Mouse (Mus musculus) bone marrow, adult 2 months (tissue): ENCODE data around the gene Kcnh4.

Source experiments
- CTCF ChIP-seq: fragments of 200-500 bp; IDR thresholded peaks from 2 replicates; pipeline ENCODE4 v1.5.1; 2011; ENCODE audit warnings: low read length, control low read depth; ENCODE audit not compliant: control insufficient read depth, insufficient read depth
- POLR2A ChIP-seq: fragments of 200-500 bp; IDR thresholded peaks from 2 replicates; pipeline ENCODE4 v1.6.1; 2011; ENCODE audit warnings: low read depth, mild to moderate bottlenecking, control low read depth, low read length, borderline replicate concordance; ENCODE audit not compliant: control insufficient read depth

- no peak for TF ChIP-seq POLR2A
- TF ChIP-seq CTCF, result no peak
Observed at GRCm38 (mm10) chr11:100754693-100755057, 5.1 kb downstream of the Kcnh4 start.
